Mouse (Mus musculus) midbrain, embryonic 11.5 days (tissue): ENCODE measurements around the gene Cd52. TPM values are rescaled to one million over a fixed set of nuclear protein-coding genes. Genes with fewer than 3 reads are reported as not detected.

ENCODE experiments used
- ATAC-seq: fragments of 200-750 bp; cut with Nextera tagmentation; 2 replicates; pipeline ENCODE4 v1.8.0; 2017; ENCODE audit warnings: moderate TSS enrichment, moderate library complexity; ENCODE audit not compliant: low FRiP score
- DNase-seq: peaks from one replicate; pipeline ENCODE4 v3.0.0; 2015; ENCODE audit warnings: low spot score; ENCODE audit errors: missing footprints
- H3K27ac ChIP-seq: fragments of 300-500 bp; sonication (generic); 2 replicates; pipeline ENCODE4 v1.5.1; 2014; ENCODE audit warnings: low read depth, low read length
- H3K27me3 ChIP-seq: fragments of 300-500 bp; sonication (generic); 2 replicates; pipeline ENCODE4 v1.6.1; 2014; ENCODE audit warnings: mild to moderate bottlenecking, low read length, moderate library complexity, mixed read lengths; ENCODE audit not compliant: control insufficient read depth, insufficient read depth
- H3K36me3 ChIP-seq: fragments of 300-500 bp; sonication (generic); 2 replicates; pipeline ENCODE4 v1.6.1; 2014; ENCODE audit warnings: mild to moderate bottlenecking, low read length, moderate library complexity, mixed read lengths; ENCODE audit not compliant: control insufficient read depth, insufficient read depth
- H3K4me1 ChIP-seq: fragments of 300-500 bp; sonication (generic); 2 replicates; pipeline ENCODE4 v1.6.1; 2014; ENCODE audit warnings: low read length; ENCODE audit not compliant: control insufficient read depth, insufficient read depth
- H3K4me2 ChIP-seq: fragments of 300-500 bp; sonication (generic); 2 replicates; pipeline ENCODE4 v1.6.1; 2014; ENCODE audit warnings: mild to moderate bottlenecking, moderate library complexity
- H3K4me3 ChIP-seq: fragments of 300-500 bp; sonication (generic); 2 replicates; pipeline ENCODE4 v1.5.1; 2014; ENCODE audit warnings: low read depth, low read length
- H3K9ac ChIP-seq: fragments of 300-500 bp; sonication (generic); 2 replicates; pipeline ENCODE4 v1.6.1; 2014; ENCODE audit warnings: low read length
- H3K9me3 ChIP-seq: fragments of 300-500 bp; sonication (generic); 2 replicates; pipeline ENCODE4 v1.6.1; 2016; ENCODE audit warnings: low read length; ENCODE audit not compliant: control insufficient read depth
- WGBS: fragments of 180-500 bp; shearing (Covaris S2); extraction: QIAGEN DNeasy Blood & Tissue Kit; methylation state at CpG from one replicate; pipeline ENCODE4 v1.1.7; 2014; 5-methylcytosine and 5-hydroxymethylcytosine counted together
- polyA plus RNA-seq: library from polyadenylated mRNA; unstranded; fragments of >200 nt; fragmentation: Nextera tagmentation; extraction: Ambion mirVana; gene quantifications from 2 replicates; pipeline ENCODE4 v1.2.1, GENCODE M21; 2014

Cd52 gene
- polyA plus RNA-seq, 1 experiment from 2014 or later: 4.3 TPM

DNA sequence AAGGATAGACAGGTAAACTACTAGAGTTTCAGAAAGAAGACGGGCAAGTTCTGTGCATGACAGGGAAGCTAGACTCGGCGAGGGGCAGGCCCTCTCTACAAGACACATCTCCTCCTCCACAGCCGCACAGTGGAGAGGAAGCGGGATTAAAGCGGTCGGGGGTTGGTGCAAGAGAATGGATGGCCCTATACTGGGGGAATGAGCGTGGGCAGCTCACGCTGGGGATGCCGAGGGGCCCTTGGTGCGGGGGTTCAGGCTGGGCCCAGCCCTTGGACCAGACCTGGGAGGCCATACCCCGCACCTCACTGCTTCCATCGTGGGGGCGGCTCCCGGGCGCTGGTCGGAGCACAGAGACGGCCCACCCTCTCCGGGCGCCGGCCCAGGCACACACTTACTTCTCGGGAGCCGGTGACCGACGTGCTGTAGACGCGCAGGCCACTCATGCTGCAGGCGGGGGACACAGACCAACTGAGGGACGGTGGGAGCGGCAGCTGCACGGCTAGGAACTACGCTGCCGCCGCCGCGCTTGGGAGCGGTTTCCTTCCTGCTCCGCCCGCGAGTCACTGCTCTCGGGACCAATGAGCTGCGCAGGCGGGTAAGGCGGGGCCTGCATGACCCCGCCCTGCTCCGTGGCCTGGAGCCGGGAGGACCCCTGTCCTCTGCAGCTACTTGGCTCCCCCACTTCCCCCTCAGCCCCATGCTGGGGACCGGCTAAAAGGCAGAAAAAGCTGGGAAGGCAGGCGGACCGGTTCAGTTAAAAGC is 33.5 kb upstream of the Cd52 start, which contains the start of gene Sh3bgrl3:
Gene Sh3bgrl3 (minus strand): TSS at position 569 of the 762 bp plus-strand sequence.
- Histone ChIP-seq H3K9me3 (no peaks in the 10 kb centered on the region), H3K4me2 (peak within 1 kb of the TSS; percentile 92), H3K27ac (peak within 1 kb of the TSS; percentile 57), H3K4me1 (peaks cover 13% of the 10 kb centered on the region), H3K27me3 (no peaks in the 10 kb centered on the region), H3K9ac (peak within 1 kb of the TSS; percentile 89), H3K36me3 (no peaks in the 10 kb centered on the region), H3K4me3 (peak within 1 kb of the TSS; percentile 86)
- DNase-seq: peak; percentile 98
- under 1% methylated on average over 45 of the region's 50 CpGs for WGBS
- peak; percentile 96 for ATAC-seq

DNA sequence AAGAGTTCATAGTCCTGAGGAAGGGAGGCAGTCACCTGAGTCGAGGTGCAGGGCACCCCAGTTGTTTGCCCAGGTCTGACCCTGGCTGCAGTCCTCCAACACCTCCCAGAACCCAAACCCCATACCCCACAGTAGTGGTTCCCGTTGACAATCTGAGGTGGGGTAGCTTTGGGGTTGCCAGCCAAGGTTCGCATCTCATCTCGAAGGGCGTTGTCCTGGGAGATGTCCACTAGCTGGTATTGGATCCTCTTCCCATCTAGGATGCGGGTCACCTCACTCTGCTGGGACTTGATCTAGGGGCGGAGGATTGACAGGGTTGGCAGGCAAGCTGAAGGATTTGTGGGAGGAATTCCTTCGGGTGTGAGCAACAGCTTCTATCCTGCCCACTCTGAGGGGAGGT is 32.9 kb upstream of the Cd52 start:
- H3K4me1 ChIP-seq: peaks cover 13% of the 10 kb centered on the region
- peak overlapping the region; percentile 86 for H3K4me3 ChIP-seq
- ATAC-seq (no peak), DNase-seq (peak; percentile 80)
- H3K9ac ChIP-seq: peak overlapping the region; percentile 89
- no peaks in the 10 kb centered on the region for H3K27me3 ChIP-seq
- peak overlapping the region; percentile 92 for H3K4me2 ChIP-seq
- no peaks in the 10 kb centered on the region for H3K9me3 ChIP-seq
- H3K36me3 ChIP-seq: no peaks in the 10 kb centered on the region
- H3K27ac ChIP-seq: no peak overlapping the region
- WGBS: 60% methylated on average over 8 of the region's 8 CpGs

DNA sequence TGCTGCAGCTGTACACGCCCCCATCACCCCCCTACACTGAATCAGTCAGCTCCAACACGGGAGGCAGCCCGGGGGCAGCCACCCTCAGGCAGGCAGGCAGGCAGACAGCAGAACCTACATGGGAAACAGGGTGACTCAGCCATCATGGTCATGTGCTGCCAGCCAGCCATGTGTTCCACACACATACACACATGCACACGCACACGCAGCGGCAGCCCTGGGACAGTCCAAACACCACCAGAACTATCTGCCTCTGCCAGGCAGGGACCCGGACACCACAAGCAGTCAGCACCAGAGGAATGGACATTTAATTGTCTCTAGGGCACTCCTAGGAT is 32.2 kb upstream of the Cd52 start:
- DNase-seq (peak; percentile 65), ATAC-seq (no peak)
- Histone ChIP-seq H3K4me2 (no peak overlapping the region), H3K27ac (no peak overlapping the region), H3K36me3 (no peaks in the 10 kb centered on the region), H3K9ac (no peak overlapping the region), H3K4me3 (no peak overlapping the region), H3K27me3 (no peaks in the 10 kb centered on the region), H3K4me1 (peaks cover 13% of the 10 kb centered on the region), H3K9me3 (no peaks in the 10 kb centered on the region)
- WGBS: 96% methylated on average over 7 of the region's 7 CpGs

DNA sequence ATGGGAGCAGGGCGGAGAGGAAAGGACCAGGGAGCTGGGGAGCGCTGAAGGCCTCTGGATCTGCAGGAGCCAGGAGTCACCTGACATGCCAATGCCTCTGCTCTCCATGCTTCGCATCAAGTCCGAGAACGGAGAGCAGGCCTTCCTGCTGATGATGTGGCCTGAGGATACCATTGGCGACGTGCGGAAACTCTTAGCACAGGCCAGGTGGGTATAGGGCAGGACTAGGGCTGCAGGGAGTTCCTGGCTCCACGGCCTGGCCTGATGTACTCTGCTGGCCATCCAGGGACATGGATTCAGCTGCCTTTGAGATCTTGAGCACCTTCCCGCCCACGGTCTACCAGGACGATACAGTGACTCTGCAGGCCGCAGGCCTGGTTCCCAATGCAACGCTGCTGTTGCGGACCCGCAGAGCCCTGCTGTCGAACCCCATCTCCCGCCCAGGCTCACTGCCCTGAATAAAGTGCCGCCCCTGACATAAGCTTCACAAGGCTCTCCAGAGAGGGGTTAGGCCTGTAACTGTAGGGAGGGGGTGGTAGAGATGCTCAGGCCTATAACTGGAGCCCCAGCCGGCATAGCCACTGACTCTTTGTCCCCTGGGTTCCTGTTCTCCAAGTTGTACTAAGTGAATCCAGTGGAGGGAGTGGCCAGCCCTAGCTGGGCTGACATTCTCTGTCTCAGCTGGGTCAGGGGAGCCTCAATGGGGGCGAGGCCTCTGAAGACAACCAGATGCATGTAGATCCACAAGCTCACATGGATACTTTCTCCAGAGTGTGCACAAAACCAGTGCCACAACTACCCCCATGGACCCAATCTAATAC is 31.6 kb upstream of the Cd52 start:
- Histone ChIP-seq H3K4me1 (peaks cover 13% of the 10 kb centered on the region), H3K27me3 (no peaks in the 10 kb centered on the region), H3K9ac (no peak overlapping the region), H3K4me3 (no peak overlapping the region), H3K4me2 (no peak overlapping the region), H3K9me3 (no peaks in the 10 kb centered on the region), H3K36me3 (no peaks in the 10 kb centered on the region), H3K27ac (no peak overlapping the region)
- WGBS: 88% methylated on average over 21 of the region's 21 CpGs
- ATAC-seq (no peak), DNase-seq (peak; percentile 70)

DNA sequence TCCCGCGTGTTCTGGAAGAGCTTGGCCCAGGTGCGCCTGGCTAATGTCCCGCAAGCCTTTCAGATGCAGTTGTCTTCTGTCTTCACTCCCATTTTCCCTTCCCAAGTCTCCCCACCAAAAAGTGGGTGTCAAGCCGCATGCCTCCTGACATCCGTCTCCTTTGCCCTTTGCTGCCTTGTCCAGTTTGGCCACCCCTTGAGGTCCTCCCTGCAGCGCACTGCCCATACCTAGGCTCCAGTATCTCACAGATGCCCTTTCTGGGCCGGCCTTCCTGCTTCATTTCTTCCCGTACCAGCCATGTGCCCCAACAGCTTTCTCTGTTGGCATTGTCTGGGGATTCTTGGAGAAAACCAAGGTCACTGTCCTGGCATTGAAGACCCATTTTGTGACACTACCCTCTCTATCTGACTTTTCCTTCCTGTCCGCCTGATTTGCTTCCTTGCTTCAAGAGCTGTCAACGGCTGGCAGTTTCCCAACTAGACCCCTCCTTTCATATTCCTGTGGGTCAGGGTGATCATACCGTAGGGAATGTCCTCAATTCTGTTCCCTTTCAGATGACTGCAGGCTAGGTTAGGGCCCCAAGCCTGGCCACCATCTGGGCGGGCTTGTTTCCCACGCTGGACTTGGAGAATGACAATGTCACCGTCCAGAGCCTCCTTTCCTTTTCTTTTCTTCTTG is 30.6 kb upstream of the Cd52 start:
- H3K4me3 ChIP-seq: no peak overlapping the region
- H3K27ac ChIP-seq: no peak overlapping the region
- DNase-seq: peak; percentile 68
- H3K9me3 ChIP-seq: no peaks in the 10 kb centered on the region
- H3K27me3 ChIP-seq: no peaks in the 10 kb centered on the region
- H3K4me2 ChIP-seq: no peak overlapping the region
- 89% methylated on average over 15 of the region's 15 CpGs for WGBS
- H3K4me1 ChIP-seq: peaks cover 13% of the 10 kb centered on the region
- no peak for ATAC-seq
- no peak overlapping the region for H3K9ac ChIP-seq
- H3K36me3 ChIP-seq: no peaks in the 10 kb centered on the region

DNA sequence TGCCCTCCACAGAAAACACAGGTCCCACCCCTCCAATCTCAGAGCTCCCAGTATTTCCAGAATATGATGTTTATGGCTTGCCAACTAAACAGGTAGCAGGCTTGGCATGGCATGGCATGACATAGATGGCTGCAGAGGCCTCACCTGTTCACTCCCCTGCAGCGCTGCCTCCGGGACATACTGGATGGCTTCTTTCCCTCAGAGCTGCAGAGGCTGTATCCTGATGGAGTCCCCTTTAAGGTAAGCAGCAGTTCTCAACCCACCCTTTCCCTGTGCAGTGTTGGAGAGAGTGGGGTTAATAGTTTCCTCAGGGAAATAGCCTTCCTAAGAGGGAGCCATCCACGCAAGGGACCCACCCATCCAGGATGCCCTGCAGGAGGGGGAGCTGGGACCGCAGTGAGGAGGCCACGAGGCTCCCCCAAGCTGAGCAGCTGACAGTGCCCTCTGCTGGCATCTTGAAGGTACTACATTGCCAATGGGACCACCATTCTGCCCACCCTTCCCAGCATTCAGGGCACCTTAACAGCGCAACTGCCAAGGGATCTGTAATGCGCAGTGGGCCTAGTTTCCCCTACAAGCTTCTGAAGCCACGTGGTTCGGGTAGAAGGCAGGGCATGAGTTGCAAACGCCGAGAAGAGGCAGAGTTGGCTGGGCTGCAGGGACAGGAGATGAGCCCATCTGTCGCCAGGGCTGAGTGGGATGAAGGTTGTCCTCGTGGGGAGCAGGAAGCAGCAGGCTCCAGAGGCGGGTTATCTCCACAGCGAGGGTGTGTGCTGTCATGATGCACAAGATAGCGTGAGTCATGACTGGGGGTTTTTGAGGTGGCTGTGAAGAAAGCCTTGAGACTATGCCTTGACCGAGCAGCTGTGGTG is 29.0 kb upstream of the Cd52 start:
- Histone ChIP-seq H3K9ac (peak overlapping the region; percentile 37; the same call in 1 of the 2 replicates), H3K36me3 (no peaks in the 10 kb centered on the region), H3K4me1 (peaks cover 10% of the 10 kb centered on the region), H3K27ac (no peak overlapping the region), H3K27me3 (no peaks in the 10 kb centered on the region), H3K4me2 (no peak overlapping the region), H3K4me3 (no peak overlapping the region), H3K9me3 (no peaks in the 10 kb centered on the region)
- WGBS: 24% methylated on average over 17 of the region's 17 CpGs
- ATAC-seq (no peak), DNase-seq (peak; percentile 96)

DNA sequence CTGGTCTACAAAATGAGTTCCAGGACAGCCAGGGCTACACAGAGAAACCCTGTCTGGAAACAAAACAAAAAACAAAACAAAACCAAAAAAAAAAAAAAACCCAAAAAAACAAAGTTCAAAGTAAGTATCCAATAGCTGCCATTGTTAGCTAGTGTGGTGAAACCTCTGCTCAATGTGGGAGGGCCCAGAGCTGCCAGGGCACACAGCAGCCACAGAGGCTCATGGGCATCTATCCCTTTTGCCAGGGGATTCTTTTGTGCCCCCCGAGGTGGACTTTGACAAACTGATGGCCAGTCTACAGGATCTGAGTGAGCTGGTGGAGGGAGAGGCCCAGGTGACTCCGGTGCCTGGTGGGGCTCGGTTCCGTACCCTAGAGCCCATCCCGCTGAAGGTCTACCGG is 28.3 kb upstream of the Cd52 start:
- Histone ChIP-seq H3K9ac (no peak overlapping the region), H3K4me3 (no peak overlapping the region), H3K27ac (no peak overlapping the region), H3K36me3 (no peaks in the 10 kb centered on the region), H3K9me3 (no peaks in the 10 kb centered on the region), H3K27me3 (no peaks in the 10 kb centered on the region), H3K4me2 (no peak overlapping the region), H3K4me1 (peaks cover 7% of the 10 kb centered on the region)
- WGBS: 95% methylated on average over 6 of the region's 6 CpGs
- ATAC-seq (no peak), DNase-seq (peak; percentile 53)

DNA sequence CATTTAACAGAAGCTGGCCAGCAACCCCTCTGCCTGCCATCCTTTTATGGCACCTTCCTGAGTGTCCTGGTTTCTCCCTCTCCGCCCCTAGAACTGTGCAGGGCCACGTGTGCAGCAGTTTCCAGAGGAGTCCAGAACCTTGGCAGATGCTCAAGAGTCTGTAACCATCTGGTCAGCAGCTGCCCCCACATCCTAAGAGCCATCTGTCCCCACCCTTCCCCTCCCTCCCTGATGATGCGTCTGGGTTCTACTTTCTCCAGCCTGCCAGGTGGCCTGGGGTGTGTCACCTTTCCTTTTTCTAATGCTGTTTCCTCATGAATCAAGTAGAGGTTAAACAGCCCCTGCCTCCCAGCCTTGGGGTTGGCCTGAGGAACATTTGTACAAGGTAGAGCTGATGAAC is 27.4 kb upstream of the Cd52 start:
- Histone ChIP-seq H3K9ac (no peak overlapping the region), H3K9me3 (no peaks in the 10 kb centered on the region), H3K4me2 (no peak overlapping the region), H3K27me3 (no peaks in the 10 kb centered on the region), H3K27ac (no peak overlapping the region), H3K36me3 (no peaks in the 10 kb centered on the region), H3K4me1 (no peaks in the 10 kb centered on the region; the same call in 1 of the 2 replicates), H3K4me3 (no peak overlapping the region)
- ATAC-seq (no peak), DNase-seq (peak; percentile 78)
- WGBS: 74% methylated on average over 3 of the region's 3 CpGs
